In the genomic region with DNA sequence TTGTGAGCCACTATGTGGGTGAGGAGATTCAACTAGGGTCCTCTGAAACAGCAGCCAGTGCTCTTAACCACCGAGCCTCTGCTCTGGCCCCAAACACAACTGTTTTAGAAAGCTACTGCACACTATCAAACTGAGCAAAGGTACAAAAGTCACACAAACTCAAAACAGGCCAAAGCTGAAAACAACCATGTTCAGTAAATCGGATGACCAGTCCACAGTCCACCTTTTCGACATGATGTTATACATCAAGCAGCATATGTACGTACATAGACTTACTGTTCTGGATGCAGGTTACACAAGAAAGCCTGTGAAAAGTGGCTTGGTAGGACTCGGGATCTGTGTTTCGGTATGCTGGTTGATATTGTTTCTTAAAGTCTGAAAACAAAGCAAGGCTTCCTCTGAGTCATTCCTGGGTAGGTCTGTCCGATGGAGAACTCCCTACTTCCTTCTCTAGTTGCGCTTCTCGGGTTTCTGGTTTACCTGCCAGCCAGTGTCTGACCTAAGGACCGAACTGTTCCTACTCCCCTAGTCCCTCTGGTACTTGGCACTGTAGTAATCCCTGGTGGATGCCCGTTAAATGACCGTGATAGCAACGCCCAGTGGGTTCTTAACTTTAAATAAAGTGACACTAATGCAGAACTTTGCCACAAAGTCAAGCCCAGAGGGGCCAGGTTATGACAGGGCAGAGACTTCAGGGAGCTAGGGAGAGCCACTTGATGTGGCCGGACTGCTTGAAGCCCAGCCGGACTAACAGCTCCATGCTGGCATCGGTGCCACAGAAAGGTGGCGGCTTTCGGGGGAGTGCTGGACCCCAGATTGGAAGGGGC, we compare ENCODE assay signal across 8 mouse cellular contexts. TPM values are rescaled to one million over a fixed set of nuclear protein-coding genes. Genes with fewer than 3 reads are reported as not detected.
DNase-seq lines count a peak whose midpoint lies in the region; ATAC-seq and TF ChIP-seq lines count a peak whose summit lies in the region.

No protein-coding gene starts in this region.

- peak overlapping the region; percentile 74 for H3K4me3 ChIP-seq in kidney, embryonic 15.5 days (replicated peaks)
- H3K4me3 ChIP-seq in heart, postnatal 0 days (ENCODE audit: low read depth, low read length): peak overlapping the region; percentile 72

- peaks cover 1% of the 10 kb centered on the region for H3K36me3 ChIP-seq in kidney, embryonic 15.5 days
- peaks cover under 1% of the 10 kb centered on the region; the same call in 1 of the 2 replicates for H3K36me3 ChIP-seq in heart, postnatal 0 days (replicated peaks; ENCODE audit: control insufficient read depth, insufficient read depth, low read length)

- ATAC-seq in kidney, embryonic 15.5 days (replicated peaks; ENCODE audit: low FRiP score): peak; percentile 76
- peak; percentile 63 for ATAC-seq in Patski
- peak; percentile 54 for ATAC-seq in heart, postnatal 0 days (ENCODE audit: insufficient read depth, low read depth)
- peak; percentile 46 for ATAC-seq in megakaryocyte, adult 5-6 weeks (ENCODE audit: poor library complexity, severe bottlenecking)

- WGBS in kidney, embryonic 15.5 days: 23% methylated on average over 18 of the region's 18 CpGs
- WGBS in heart, postnatal 0 days: 24% methylated on average over 18 of the region's 18 CpGs

- TF ChIP-seq EP300 in heart, postnatal 0 days (IDR thresholded peaks at IDR 0.05; ENCODE audit: low read depth): no peak

- H3K27ac ChIP-seq in kidney, embryonic 15.5 days: peak overlapping the region; percentile 75
- H3K27ac ChIP-seq in heart, postnatal 0 days (ENCODE audit: low read depth): peak overlapping the region; percentile 71

- H3K4me2 ChIP-seq in kidney, embryonic 15.5 days: peak overlapping the region; percentile 82
- peak overlapping the region; percentile 76 for H3K4me2 ChIP-seq in heart, postnatal 0 days (ENCODE audit: low read depth, low read length)

- TF ChIP-seq CTCF in Patski (IDR thresholded peaks at IDR 0.05): no peak
- TF ChIP-seq CTCF in heart, postnatal 0 days (IDR thresholded peaks at IDR 0.05; ENCODE audit: low read depth): no peak

- peaks cover 21% of the 10 kb centered on the region for H3K4me1 ChIP-seq in kidney, embryonic 15.5 days
- H3K4me1 ChIP-seq in heart, postnatal 0 days (ENCODE audit: control insufficient read depth, insufficient read depth): peaks cover 9% of the 10 kb centered on the region

- in situ Hi-C loops in Patski (cut with MboI; ENCODE audit: low pct_unique_long_range_greater_than_20kb): loop anchor here (10.0 kb wide), 1 partner anchor 336 kb away; no protein-coding TSS in a partner anchor

- POLR2A ChIA-PET in Patski (lab: Charles Lee): interaction anchor here (2.9 kb wide), 1 partner anchor 11 kb away, joined by 21 read pairs; a partner anchor contains a TSS

- H3K27me3 ChIP-seq in kidney, embryonic 15.5 days: no peaks in the 10 kb centered on the region
- H3K27me3 ChIP-seq in Patski: no peaks in the 10 kb centered on the region
- no peaks in the 10 kb centered on the region for H3K27me3 ChIP-seq in heart, postnatal 0 days (ENCODE audit: control insufficient read depth, insufficient read depth, low read length)

- H3K9ac ChIP-seq in kidney, embryonic 15.5 days: peak overlapping the region; percentile 70
- H3K9ac ChIP-seq in heart, postnatal 0 days (replicated peaks; ENCODE audit: low read depth, low read length): peak overlapping the region; percentile 77

- H3K9me3 ChIP-seq in kidney, embryonic 15.5 days (replicated peaks): no peaks in the 10 kb centered on the region
- no peaks in the 10 kb centered on the region for H3K9me3 ChIP-seq in heart, postnatal 0 days (replicated peaks; ENCODE audit: control insufficient read depth, low read length)

- CTCF ChIA-PET in Patski (lab: Charles Lee): interaction anchor here (0.6 to 1.9 kb wide), 13 partner anchors 8 to 347 kb away, joined by 3 to 9 read pairs (median 5); a partner anchor contains a TSS

- no peak for DNase-seq in kidney, adult 8-10 months
- no peak for DNase-seq in Patski (ENCODE audit: low read depth, low spot score)
- DNase-seq in heart, postnatal 0 days (ENCODE audit: low spot score): no peak
- no peak for DNase-seq in adrenal gland, adult 18-20 months (ENCODE audit: low spot score in 2 of 2)
- DNase-seq in adrenal gland, postnatal 4 days (ENCODE audit: low spot score in 2 of 2): no peak
- no peak for DNase-seq in frontal cortex, postnatal 25 days (ENCODE audit: low spot score in 2 of 2)

RNA-seq across cellular contexts. Expression of a gene that starts 0.8 kb away (rescaled TPM):
- polyA plus RNA-seq in kidney, embryonic 15.5 days (2015; fragmentation: Nextera tagmentation; extraction: Ambion mirVana): 117 and 123 TPM in 2 replicates
- 100 TPM for polyA plus RNA-seq in Patski (2021)
- 39.0 and 77.8 TPM in 2 replicates for total RNA-seq in heart, postnatal 0 days (2014; rRNA removed; ENCODE audit: low replicate concordance)
- 90.3 and 90.9 TPM in 2 replicates for polyA plus RNA-seq in heart, postnatal 0 days (2015; fragmentation: Nextera tagmentation; extraction: Ambion mirVana)
- 54.9 and 56.3 TPM in 2 replicates for total RNA-seq in megakaryocyte, adult 5-6 weeks (2015)
- 42.6 and 72.8 TPM in 2 replicates for total RNA-seq in megakaryocyte, adult 5-6 weeks (2017)
- 100 to 1,000 TPM; 143 to 160 TPM for total RNA-seq in adrenal gland, adult 18-20 months (2021)
- total RNA-seq in adrenal gland, postnatal 4 days (2021): 100 to 1,000 TPM; 119 to 127 TPM

RNA-seq across cellular contexts. Expression of a gene that starts 0.9 kb away (rescaled TPM):
- polyA plus RNA-seq in kidney, embryonic 15.5 days (2015; fragmentation: Nextera tagmentation; extraction: Ambion mirVana): 11.9 and 12.1 TPM in 2 replicates
- 11.0 TPM for polyA plus RNA-seq in Patski (2021)
- total RNA-seq in heart, postnatal 0 days (2014; rRNA removed; ENCODE audit: low replicate concordance): 10.0 and 13.2 TPM in 2 replicates
- 5.5 TPM in 2 replicates for polyA plus RNA-seq in heart, postnatal 0 days (2015; fragmentation: Nextera tagmentation; extraction: Ambion mirVana)
- 11.1 and 12.8 TPM in 2 replicates for total RNA-seq in megakaryocyte, adult 5-6 weeks (2015)
- 17.5 and 20.2 TPM in 2 replicates for total RNA-seq in megakaryocyte, adult 5-6 weeks (2017)
- total RNA-seq in adrenal gland, adult 18-20 months (2021): 1 to 10 TPM; 4.5 to 5.1 TPM
- 10 to 100 TPM in 1 of 2 experiments, 1 to 10 TPM in 1; 6.8 to 10.2 TPM for total RNA-seq in adrenal gland, postnatal 4 days (2021)

RNA-seq across cellular contexts. Expression of a gene that starts 11.7 kb away (rescaled TPM):
- 47.3 and 50.7 TPM in 2 replicates for polyA plus RNA-seq in kidney, embryonic 15.5 days (2015; fragmentation: Nextera tagmentation; extraction: Ambion mirVana)
- 38.8 TPM for polyA plus RNA-seq in Patski (2021)
- 88.0 and 91.5 TPM in 2 replicates for total RNA-seq in heart, postnatal 0 days (2014; rRNA removed; ENCODE audit: low replicate concordance)
- 93.1 and 95.9 TPM in 2 replicates for polyA plus RNA-seq in heart, postnatal 0 days (2015; fragmentation: Nextera tagmentation; extraction: Ambion mirVana)
- 9.7 and 11.2 TPM in 2 replicates for total RNA-seq in megakaryocyte, adult 5-6 weeks (2015)
- total RNA-seq in megakaryocyte, adult 5-6 weeks (2017): 26.9 and 28.5 TPM in 2 replicates
- 10 to 100 TPM; 51.2 to 70.5 TPM for total RNA-seq in adrenal gland, adult 18-20 months (2021)
- 10 to 100 TPM; 59.5 to 63.5 TPM for total RNA-seq in adrenal gland, postnatal 4 days (2021)

RNA-seq across cellular contexts. Expression of a gene that starts 23.3 kb away (rescaled TPM):
- polyA plus RNA-seq in kidney, embryonic 15.5 days (2015; fragmentation: Nextera tagmentation; extraction: Ambion mirVana): 94.4 and 95.4 TPM in 2 replicates
- polyA plus RNA-seq in Patski (2021): 58.1 TPM
- total RNA-seq in heart, postnatal 0 days (2014; rRNA removed; ENCODE audit: low replicate concordance): 36.4 and 54.8 TPM in 2 replicates
- 34.9 and 37.9 TPM in 2 replicates for polyA plus RNA-seq in heart, postnatal 0 days (2015; fragmentation: Nextera tagmentation; extraction: Ambion mirVana)
- 32.2 and 41.6 TPM in 2 replicates for total RNA-seq in megakaryocyte, adult 5-6 weeks (2015)
- 33.7 and 38.0 TPM in 2 replicates for total RNA-seq in megakaryocyte, adult 5-6 weeks (2017)
- 10 to 100 TPM; 19.4 to 20.6 TPM for total RNA-seq in adrenal gland, adult 18-20 months (2021)
- total RNA-seq in adrenal gland, postnatal 4 days (2021): 10 to 100 TPM; 34.9 to 35.8 TPM
